Mouse (Mus musculus) midbrain, embryonic 11.5 days (tissue): ENCODE results near the gene Rubcnl. TPM values are rescaled to one million over a fixed set of nuclear protein-coding genes. Genes with fewer than 3 reads are reported as not detected.
A peak's percentile ranks its signal among the peaks of the same experiment; 100 is the strongest.

Experiments used
- ATAC-seq: fragments of 200-750 bp; cut with Nextera tagmentation; 2 replicates; pipeline ENCODE4 v1.8.0; 2017; ENCODE audit warnings: moderate TSS enrichment, moderate library complexity; ENCODE audit not compliant: low FRiP score
- DNase-seq: peaks from one replicate; pipeline ENCODE4 v3.0.0; 2015; ENCODE audit warnings: low spot score; ENCODE audit errors: missing footprints
- H3K27ac ChIP-seq: fragments of 300-500 bp; sonication (generic); 2 replicates; pipeline ENCODE4 v1.5.1; 2014; ENCODE audit warnings: low read depth, low read length
- H3K27me3 ChIP-seq: fragments of 300-500 bp; sonication (generic); 2 replicates; pipeline ENCODE4 v1.6.1; 2014; ENCODE audit warnings: mild to moderate bottlenecking, low read length, moderate library complexity, mixed read lengths; ENCODE audit not compliant: control insufficient read depth, insufficient read depth
- H3K36me3 ChIP-seq: fragments of 300-500 bp; sonication (generic); 2 replicates; pipeline ENCODE4 v1.6.1; 2014; ENCODE audit warnings: mild to moderate bottlenecking, low read length, moderate library complexity, mixed read lengths; ENCODE audit not compliant: control insufficient read depth, insufficient read depth
- H3K4me1 ChIP-seq: fragments of 300-500 bp; sonication (generic); 2 replicates; pipeline ENCODE4 v1.6.1; 2014; ENCODE audit warnings: low read length; ENCODE audit not compliant: control insufficient read depth, insufficient read depth
- H3K4me2 ChIP-seq: fragments of 300-500 bp; sonication (generic); 2 replicates; pipeline ENCODE4 v1.6.1; 2014; ENCODE audit warnings: mild to moderate bottlenecking, moderate library complexity
- H3K4me3 ChIP-seq: fragments of 300-500 bp; sonication (generic); 2 replicates; pipeline ENCODE4 v1.5.1; 2014; ENCODE audit warnings: low read depth, low read length
- H3K9ac ChIP-seq: fragments of 300-500 bp; sonication (generic); 2 replicates; pipeline ENCODE4 v1.6.1; 2014; ENCODE audit warnings: low read length
- H3K9me3 ChIP-seq: fragments of 300-500 bp; sonication (generic); 2 replicates; pipeline ENCODE4 v1.6.1; 2016; ENCODE audit warnings: low read length; ENCODE audit not compliant: control insufficient read depth
- WGBS: fragments of 180-500 bp; shearing (Covaris S2); extraction: QIAGEN DNeasy Blood & Tissue Kit; methylation state at CpG from one replicate; pipeline ENCODE4 v1.1.7; 2014; 5-methylcytosine and 5-hydroxymethylcytosine counted together
- polyA plus RNA-seq: library from polyadenylated mRNA; unstranded; fragments of >200 nt; fragmentation: Nextera tagmentation; extraction: Ambion mirVana; gene quantifications from 2 replicates; pipeline ENCODE4 v1.2.1, GENCODE M21; 2014

The Rubcnl gene
- polyA plus RNA-seq, 1 experiment from 2014 or later: 0.36 TPM

DNA sequence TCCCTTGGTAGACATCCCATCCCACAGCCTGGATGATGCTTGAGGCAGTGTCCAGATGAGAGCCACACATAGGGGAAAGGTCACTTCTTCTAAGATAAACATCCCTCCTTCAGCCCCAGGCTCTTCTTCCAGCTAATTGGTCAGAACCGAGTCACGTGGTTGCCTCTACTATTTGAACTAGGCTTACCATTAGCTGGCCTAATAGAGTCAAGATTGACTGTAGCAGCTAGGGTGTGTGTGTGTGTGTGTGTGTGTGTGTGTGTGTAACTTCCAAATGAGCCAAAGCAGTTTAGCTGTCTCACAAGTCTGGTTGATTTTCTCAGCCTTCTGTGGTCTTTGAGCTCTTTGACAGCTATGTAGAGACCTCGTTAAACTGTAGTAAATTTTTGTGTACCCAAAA, 29.3 kb upstream of the Rubcnl start:
- H3K27me3 ChIP-seq: no peaks in the 10 kb centered on the region
- no peaks in the 10 kb centered on the region for H3K4me1 ChIP-seq
- H3K9ac ChIP-seq: no peak overlapping the region
- DNase-seq (no peak), ATAC-seq (no peak)
- H3K36me3 ChIP-seq: no peaks in the 10 kb centered on the region
- no peaks in the 10 kb centered on the region for H3K9me3 ChIP-seq
- no peak overlapping the region for H3K4me2 ChIP-seq
- H3K4me3 ChIP-seq: no peak overlapping the region
- WGBS: 87% methylated on average over 3 of the region's 3 CpGs
- H3K27ac ChIP-seq: no peak overlapping the region

DNA sequence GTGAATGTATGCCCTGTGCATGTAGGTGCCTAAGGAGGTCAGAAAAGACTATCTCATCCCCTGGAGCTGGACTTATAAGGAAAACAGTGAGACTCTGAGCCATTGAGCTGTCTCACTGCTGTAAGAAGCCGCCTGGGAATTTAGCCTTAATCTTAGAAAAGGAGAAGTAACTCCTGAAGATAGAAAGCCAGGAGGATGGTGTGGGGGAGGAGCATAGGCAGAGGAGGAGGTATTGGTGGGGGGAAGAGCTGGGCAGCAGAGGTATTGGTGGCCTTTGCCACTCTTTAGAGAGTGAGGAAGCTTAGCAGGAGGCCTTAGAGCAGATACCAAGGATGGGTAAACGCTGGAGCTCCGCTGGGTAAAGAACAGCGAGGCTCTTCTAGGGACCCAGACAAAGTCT, 26.5 kb upstream of the Rubcnl start:
- Histone ChIP-seq H3K9ac (no peak overlapping the region), H3K4me3 (no peak overlapping the region), H3K27ac (no peak overlapping the region), H3K9me3 (no peaks in the 10 kb centered on the region), H3K27me3 (no peaks in the 10 kb centered on the region), H3K4me2 (no peak overlapping the region), H3K4me1 (no peaks in the 10 kb centered on the region), H3K36me3 (no peaks in the 10 kb centered on the region)
- 37% methylated on average over 4 of the region's 4 CpGs for WGBS
- DNase-seq (no peak), ATAC-seq (no peak)

DNA sequence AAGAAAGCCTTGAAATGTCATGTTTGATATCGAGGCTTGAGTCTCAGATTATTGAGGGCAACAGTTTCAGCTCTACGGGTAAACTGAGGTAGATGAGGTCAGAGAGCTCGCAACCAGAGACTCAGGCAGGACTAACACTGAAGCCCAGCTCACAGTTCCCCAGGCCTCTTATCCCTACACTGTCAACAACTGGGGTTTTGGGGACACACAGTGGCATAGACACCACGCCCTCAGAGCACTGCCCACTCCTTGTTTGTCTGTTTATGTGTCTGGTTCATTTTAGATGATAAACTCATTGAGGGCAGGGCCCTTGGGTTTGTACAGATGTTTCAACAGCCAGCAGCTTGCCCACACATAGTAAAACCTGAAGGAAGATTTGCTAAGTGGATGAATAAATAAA, 25.9 kb upstream of the Rubcnl start:
- 88% methylated on average over 4 of the region's 4 CpGs for WGBS

DNA sequence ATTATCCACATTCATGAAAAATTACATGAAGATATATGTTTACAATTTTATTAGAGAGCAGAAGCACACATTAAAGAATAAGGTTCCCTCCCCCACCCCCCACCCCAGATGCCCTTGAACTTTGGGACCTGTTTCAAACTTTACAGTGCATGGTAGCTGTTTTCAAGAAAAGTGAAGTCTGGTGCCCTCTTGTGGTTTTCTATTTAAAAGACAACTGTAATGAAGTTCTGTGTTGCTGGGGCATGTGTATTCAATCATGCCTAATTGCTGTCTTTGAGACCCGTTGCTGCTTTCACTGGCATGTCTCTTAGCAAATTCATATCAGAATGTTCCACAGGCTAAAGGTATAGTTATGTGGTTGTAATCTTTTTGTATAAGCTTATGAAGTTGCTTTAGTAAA, 25.3 kb upstream of the Rubcnl start:
- no peak overlapping the region for H3K4me3 ChIP-seq
- H3K9me3 ChIP-seq: no peaks in the 10 kb centered on the region
- H3K27me3 ChIP-seq: no peaks in the 10 kb centered on the region
- H3K4me2 ChIP-seq: no peak overlapping the region
- H3K27ac ChIP-seq: no peak overlapping the region
- H3K36me3 ChIP-seq: no peaks in the 10 kb centered on the region
- peak; percentile 33; the same call in 1 of the 2 replicates for ATAC-seq
- no peaks in the 10 kb centered on the region for H3K4me1 ChIP-seq
- WGBS: 12% methylated on average over 1 of the region's 1 CpGs
- peak; percentile 94 for DNase-seq
- no peak overlapping the region for H3K9ac ChIP-seq

More for the DNA sequence above, 25.9 kb upstream of the Rubcnl start:
- no peak overlapping the region for H3K9ac ChIP-seq
- no peaks in the 10 kb centered on the region for H3K27me3 ChIP-seq
- ATAC-seq (no peak), DNase-seq (no peak)
- H3K4me3 ChIP-seq: no peak overlapping the region
- no peaks in the 10 kb centered on the region for H3K36me3 ChIP-seq
- no peaks in the 10 kb centered on the region for H3K4me1 ChIP-seq
- no peak overlapping the region for H3K27ac ChIP-seq
- no peak overlapping the region for H3K4me2 ChIP-seq
- no peaks in the 10 kb centered on the region for H3K9me3 ChIP-seq

DNA sequence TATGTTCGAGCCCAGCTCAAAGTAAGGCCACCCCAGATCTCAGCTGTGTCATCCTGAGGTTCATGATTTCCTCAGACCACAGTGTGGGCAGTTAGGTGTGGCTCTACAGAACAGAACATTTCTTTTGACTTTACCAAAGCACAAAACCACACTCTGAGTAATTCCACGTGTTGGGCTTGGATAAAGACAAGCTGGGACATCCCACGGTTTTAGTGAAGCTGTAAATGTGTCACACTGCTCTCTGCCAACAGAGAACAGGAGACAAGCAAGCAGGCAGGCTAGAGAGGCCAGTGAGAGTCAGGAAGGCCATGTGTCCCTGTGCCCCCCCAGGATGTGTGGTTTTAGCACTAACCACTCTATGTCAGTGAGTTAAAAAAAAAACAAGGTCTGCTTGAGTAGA, 19.3 kb upstream of the Rubcnl start:
- H3K4me1 ChIP-seq: no peaks in the 10 kb centered on the region
- H3K9ac ChIP-seq: no peak overlapping the region
- no peak overlapping the region for H3K27ac ChIP-seq
- H3K4me2 ChIP-seq: no peak overlapping the region
- 77% methylated on average over 3 of the region's 3 CpGs for WGBS
- H3K27me3 ChIP-seq: no peaks in the 10 kb centered on the region
- H3K4me3 ChIP-seq: no peak overlapping the region
- ATAC-seq: no peak
- DNase-seq: peak; percentile 28
- H3K9me3 ChIP-seq: no peaks in the 10 kb centered on the region
- H3K36me3 ChIP-seq: no peaks in the 10 kb centered on the region

DNA sequence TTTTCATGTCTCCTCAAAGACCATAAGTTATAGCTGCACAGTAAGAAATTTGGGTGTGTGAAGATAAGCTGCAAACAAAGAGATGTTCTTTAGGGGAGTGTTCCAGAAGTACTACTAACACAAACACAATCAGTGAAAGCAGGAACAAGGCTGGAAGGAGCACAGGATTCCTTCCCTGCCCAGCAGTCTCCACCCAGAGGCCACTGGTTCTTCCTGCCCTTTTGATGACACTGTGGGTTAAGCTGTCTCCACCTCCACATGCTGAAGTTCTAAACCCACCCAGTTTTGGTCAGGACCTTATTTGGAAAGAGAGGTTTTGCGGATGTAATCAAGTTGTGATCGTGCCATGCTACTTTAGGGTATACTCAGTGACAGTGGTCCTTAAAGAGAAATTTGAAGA, 18.8 kb upstream of the Rubcnl start:
- H3K9ac ChIP-seq: no peak overlapping the region

DNA sequence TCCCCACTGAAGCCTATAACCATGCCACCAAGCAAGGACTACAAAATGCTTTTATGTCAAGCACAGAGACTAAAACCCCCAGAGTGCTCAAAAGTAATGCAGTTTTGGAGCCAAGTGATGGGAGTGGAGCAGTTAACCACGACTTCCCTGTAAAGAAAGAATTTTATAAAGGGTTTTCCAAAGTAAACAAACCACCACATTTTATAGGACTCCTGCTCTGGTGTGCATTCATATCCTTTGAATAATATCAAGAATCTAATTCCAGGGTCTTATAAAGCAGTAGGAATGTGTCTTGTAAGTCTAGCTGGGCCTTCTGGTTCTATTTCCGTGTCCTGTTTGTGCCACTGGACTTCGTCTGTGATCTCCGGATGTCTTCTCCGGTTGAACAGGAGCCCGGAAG, 14.5 kb upstream of the Rubcnl start:
- Histone ChIP-seq H3K4me2 (no peak overlapping the region), H3K4me3 (no peak overlapping the region), H3K27me3 (no peaks in the 10 kb centered on the region), H3K9me3 (no peaks in the 10 kb centered on the region), H3K4me1 (no peaks in the 10 kb centered on the region), H3K9ac (no peak overlapping the region), H3K36me3 (no peaks in the 10 kb centered on the region), H3K27ac (no peak overlapping the region)
- ATAC-seq: no peak
- 88% methylated on average over 6 of the region's 6 CpGs for WGBS
- DNase-seq: peak; percentile 72

More for the DNA sequence above, 18.8 kb upstream of the Rubcnl start:
- no peak for DNase-seq
- Histone ChIP-seq H3K4me3 (no peak overlapping the region), H3K36me3 (no peaks in the 10 kb centered on the region), H3K4me1 (no peaks in the 10 kb centered on the region), H3K4me2 (no peak overlapping the region), H3K27me3 (no peaks in the 10 kb centered on the region), H3K27ac (no peak overlapping the region), H3K9me3 (no peaks in the 10 kb centered on the region)
- 95% methylated on average over 2 of the region's 2 CpGs for WGBS
- no peak for ATAC-seq

DNA sequence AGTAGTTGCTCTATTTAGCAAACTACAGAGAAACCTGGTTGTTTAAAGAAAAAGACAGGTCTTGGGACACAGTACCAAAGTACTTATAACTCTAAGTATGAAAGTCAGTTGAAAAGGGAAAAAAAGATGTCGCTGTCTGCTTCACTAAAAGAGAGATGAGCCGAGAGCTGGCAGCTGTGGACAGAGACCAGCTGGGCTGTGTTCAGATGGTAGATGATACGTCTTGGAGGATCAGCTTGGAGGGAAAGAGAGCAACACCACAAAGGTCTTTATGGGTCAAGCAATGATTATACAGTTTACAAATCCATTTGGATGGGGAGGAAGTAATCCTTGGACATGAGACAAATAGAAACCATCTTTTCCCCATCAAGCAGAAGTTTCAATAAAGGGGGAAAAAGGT, 12.5 kb upstream of the Rubcnl start:
- Histone ChIP-seq H3K4me3 (no peak overlapping the region), H3K4me2 (no peak overlapping the region), H3K4me1 (no peaks in the 10 kb centered on the region), H3K27ac (no peak overlapping the region), H3K9me3 (no peaks in the 10 kb centered on the region), H3K27me3 (no peaks in the 10 kb centered on the region), H3K9ac (no peak overlapping the region), H3K36me3 (no peaks in the 10 kb centered on the region)
- ATAC-seq (no peak), DNase-seq (no peak)
- WGBS: 81% methylated on average over 3 of the region's 3 CpGs

DNA sequence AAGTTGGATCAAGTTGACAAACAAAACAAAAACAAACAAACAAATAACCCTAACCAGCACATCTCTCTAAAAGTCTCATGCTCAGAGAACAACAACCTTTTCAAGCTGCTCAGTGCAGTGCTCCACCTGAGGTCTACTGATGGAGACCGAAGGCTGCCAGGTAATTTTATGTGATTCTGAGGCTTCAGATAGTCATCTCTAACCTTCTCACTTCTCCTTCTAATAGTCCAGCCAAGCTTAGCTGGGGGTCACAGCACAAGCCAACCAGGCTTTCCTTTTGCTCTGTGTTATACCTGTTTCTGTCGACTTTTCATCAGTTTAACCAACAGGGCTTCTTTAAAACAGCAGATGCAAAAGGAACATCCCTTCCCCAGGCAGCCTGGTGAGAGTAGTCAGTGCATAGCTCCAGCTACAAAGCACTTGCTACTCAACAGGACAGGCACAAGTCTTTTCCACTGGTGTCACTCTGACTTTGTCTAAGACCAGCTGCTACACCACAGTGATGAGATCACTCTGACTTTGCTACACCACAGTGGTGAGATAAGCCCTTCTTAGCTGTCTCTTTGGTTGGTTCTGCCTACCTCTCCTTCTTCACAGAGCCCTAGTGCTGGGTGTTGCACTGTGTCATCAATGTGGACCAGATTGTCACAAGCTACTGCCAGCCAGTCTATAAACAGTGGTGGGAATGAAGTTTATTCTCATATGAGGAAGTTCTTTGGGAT, 10.2 kb upstream of the Rubcnl start:
- DNase-seq: no peak
- Histone ChIP-seq H3K27ac (no peak overlapping the region), H3K9me3 (no peaks in the 10 kb centered on the region), H3K9ac (no peak overlapping the region), H3K4me1 (no peaks in the 10 kb centered on the region), H3K4me3 (no peak overlapping the region), H3K4me2 (no peak overlapping the region), H3K27me3 (no peaks in the 10 kb centered on the region), H3K36me3 (no peaks in the 10 kb centered on the region)
- WGBS: 75% methylated on average over 2 of the region's 2 CpGs
- ATAC-seq: no peak
